Mouse (Mus musculus): ENCODE data around the gene Zfp651. TPM values are rescaled to one million over a fixed set of nuclear protein-coding genes. Genes with fewer than 3 reads are reported as not detected.

Gene Zfp651
- polyA plus RNA-seq, 1 experiment: 36.6 TPM

GRCm38 (mm10) chr9:121784801-121785200 lies 25.7 kb downstream of the Zfp651 start:
- no peaks in the 10 kb centered on the region for H3K4me1 ChIP-seq (ENCODE audit: control insufficient read depth, insufficient read depth, low read length)
- no peak overlapping the region for H3K4me3 ChIP-seq (ENCODE audit: insufficient read depth, low read length)
- H3K27ac ChIP-seq (ENCODE audit: insufficient read depth, low read length): no peak overlapping the region
- no peak for TF ChIP-seq POLR2A (IDR thresholded peaks at IDR 0.05; ENCODE audit: low read depth, low read length)
- TF ChIP-seq CTCF (IDR thresholded peaks at IDR 0.05; ENCODE audit: borderline replicate concordance, insufficient read depth, low read length): no peak

DNA sequence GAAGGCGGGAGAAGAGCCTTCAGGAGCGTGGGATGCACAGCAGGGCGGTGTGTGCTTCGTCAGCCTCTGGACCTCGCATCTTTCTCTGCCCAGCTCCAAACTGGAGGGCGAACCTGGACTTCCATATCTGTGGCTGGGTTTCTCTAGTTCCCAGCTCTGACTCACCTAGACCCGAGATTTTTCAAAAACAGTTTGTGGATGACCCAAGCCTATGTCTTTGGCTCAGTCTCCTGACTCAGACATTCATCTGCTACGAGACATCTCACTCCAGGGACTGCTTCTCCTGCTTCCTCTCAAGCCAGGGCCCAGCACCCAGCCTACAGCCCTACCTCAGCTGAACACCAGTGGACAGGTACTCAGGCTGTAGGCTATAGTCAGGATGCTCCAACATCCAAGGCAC lies 26.1 kb downstream of the Zfp651 start:
- no peak for TF ChIP-seq CTCF (IDR thresholded peaks at IDR 0.05; ENCODE audit: borderline replicate concordance, insufficient read depth, low read length)
- no peak for TF ChIP-seq POLR2A (IDR thresholded peaks at IDR 0.05; ENCODE audit: low read depth, low read length)
- Histone ChIP-seq H3K4me1 (ENCODE audit: control insufficient read depth, insufficient read depth, low read length) (no peaks in the 10 kb centered on the region), H3K27ac (ENCODE audit: insufficient read depth, low read length) (no peak overlapping the region), H3K4me3 (ENCODE audit: insufficient read depth, low read length) (no peak overlapping the region)

DNA sequence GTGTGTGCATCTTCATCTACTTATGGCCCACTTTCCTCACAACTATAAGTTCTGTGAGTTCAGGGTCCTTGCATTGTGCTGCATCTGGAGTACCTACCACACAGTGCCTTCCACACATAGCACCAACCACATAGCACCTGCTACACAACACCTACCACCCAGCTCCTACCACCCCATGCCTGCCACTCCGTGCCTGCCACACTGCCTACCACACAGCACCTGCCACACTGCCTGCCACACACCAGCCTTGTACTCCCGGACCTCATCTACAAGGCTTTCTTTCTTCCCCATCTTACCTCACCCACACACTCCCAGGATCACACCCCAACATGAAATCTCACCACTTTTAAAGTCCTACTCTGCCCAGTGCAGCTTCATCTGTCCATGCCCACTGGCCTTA lies 27.2 kb downstream of the Zfp651 start:
- Histone ChIP-seq H3K4me3 (ENCODE audit: insufficient read depth, low read length) (no peak overlapping the region), H3K27ac (ENCODE audit: insufficient read depth, low read length) (no peak overlapping the region), H3K4me1 (ENCODE audit: control insufficient read depth, insufficient read depth, low read length) (no peaks in the 10 kb centered on the region)
- TF ChIP-seq POLR2A (IDR thresholded peaks at IDR 0.05; ENCODE audit: low read depth, low read length): no peak
- no peak for TF ChIP-seq CTCF (IDR thresholded peaks at IDR 0.05; ENCODE audit: borderline replicate concordance, insufficient read depth, low read length)

- H3K4me1 ChIP-seq (ENCODE audit: control insufficient read depth, insufficient read depth, low read length): no peaks in the 10 kb centered on the region
- TF ChIP-seq POLR2A (IDR thresholded peaks at IDR 0.05; ENCODE audit: low read depth, low read length) (no peak), CTCF (IDR thresholded peaks at IDR 0.05; ENCODE audit: borderline replicate concordance, insufficient read depth, low read length) (no peak)
- no peak overlapping the region for H3K27ac ChIP-seq (ENCODE audit: insufficient read depth, low read length)
- no peak overlapping the region for H3K4me3 ChIP-seq (ENCODE audit: insufficient read depth, low read length)
These were observed 32.1 kb downstream of the Zfp651 start for GRCm38 (mm10) chr9:121791206-121791605.

- Histone ChIP-seq H3K4me3 (ENCODE audit: insufficient read depth, low read length) (no peak within 1 kb of the TSS), H3K27ac (ENCODE audit: insufficient read depth, low read length) (no peak within 1 kb of the TSS)
- no peak for TF ChIP-seq POLR2A (IDR thresholded peaks at IDR 0.05; ENCODE audit: low read depth, low read length)
- TF ChIP-seq CTCF (IDR thresholded peaks at IDR 0.05; ENCODE audit: borderline replicate concordance, insufficient read depth, low read length): no peak
These were observed 32.8 kb downstream of the Zfp651 start, which contains the start of gene Hhatl for GRCm38 (mm10) chr9:121791757-121792521. TSS of gene Hhatl (minus strand) at chr9:121792507.

GRCm38 (mm10) chr9:121794972-121795539 lies 35.9 kb downstream of the Zfp651 start:
- H3K4me1 ChIP-seq (ENCODE audit: control insufficient read depth, insufficient read depth, low read length): no peaks in the 10 kb centered on the region
- no peak overlapping the region for H3K4me3 ChIP-seq (ENCODE audit: insufficient read depth, low read length)
- TF ChIP-seq POLR2A (IDR thresholded peaks at IDR 0.05; ENCODE audit: low read depth, low read length): no peak
- no peak for TF ChIP-seq CTCF (IDR thresholded peaks at IDR 0.05; ENCODE audit: borderline replicate concordance, insufficient read depth, low read length)
- H3K27ac ChIP-seq (ENCODE audit: insufficient read depth, low read length): no peak overlapping the region

More at GRCm38 (mm10) chr9:121791757-121792521, 32.8 kb downstream of the Zfp651 start, which contains the start of gene Hhatl:
- no peaks in the 10 kb centered on the region for H3K4me1 ChIP-seq (ENCODE audit: control insufficient read depth, insufficient read depth, low read length)

- TF ChIP-seq POLR2A (IDR thresholded peaks at IDR 0.05; ENCODE audit: low read depth, low read length): no peak
- no peak for TF ChIP-seq CTCF (IDR thresholded peaks at IDR 0.05; ENCODE audit: borderline replicate concordance, insufficient read depth, low read length)
- Histone ChIP-seq H3K4me3 (ENCODE audit: insufficient read depth, low read length) (no peak overlapping the region), H3K27ac (ENCODE audit: insufficient read depth, low read length) (no peak overlapping the region), H3K4me1 (ENCODE audit: control insufficient read depth, insufficient read depth, low read length) (peaks cover 2% of the 10 kb centered on the region; the same call in 1 of the 2 replicates)
These were observed 38.6 kb downstream of the Zfp651 start for GRCm38 (mm10) chr9:121797722-121798121.

DNA sequence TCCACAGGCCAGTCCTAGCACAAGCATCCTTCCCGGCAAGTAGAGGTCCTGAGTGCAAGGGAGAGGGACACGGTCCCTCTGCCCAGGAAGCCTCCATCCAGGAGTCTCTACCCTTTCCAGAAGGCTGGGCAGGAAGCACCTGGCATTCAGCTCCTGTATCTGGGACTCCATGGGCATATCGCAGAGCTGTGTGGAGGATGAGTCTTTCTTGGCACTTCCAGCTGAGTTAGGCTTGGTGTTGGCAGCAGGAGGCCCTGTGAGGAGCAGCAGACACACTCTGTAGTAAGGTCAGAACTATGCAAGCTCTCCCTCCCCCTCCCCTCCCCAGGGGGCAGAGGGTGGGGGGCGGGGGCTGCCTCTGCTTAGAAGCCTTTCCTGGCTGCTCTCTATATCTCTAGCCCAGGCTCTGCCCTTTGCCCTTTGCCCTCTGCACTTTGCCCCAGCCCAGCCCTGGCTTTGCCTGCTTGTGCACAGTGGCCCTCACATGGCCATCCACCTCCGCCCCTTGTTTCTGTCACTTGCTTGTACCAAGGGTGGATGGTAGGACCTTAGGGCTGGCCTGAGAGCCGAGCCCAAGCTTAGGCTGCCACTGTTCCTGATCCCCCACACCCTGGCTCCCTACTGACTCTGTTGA lies 39.9 kb downstream of the Zfp651 start:
- Histone ChIP-seq H3K4me1 (ENCODE audit: control insufficient read depth, insufficient read depth, low read length) (peaks cover 12% of the 10 kb centered on the region), H3K4me3 (ENCODE audit: insufficient read depth, low read length) (no peak overlapping the region), H3K27ac (ENCODE audit: insufficient read depth, low read length) (no peak overlapping the region)
- no peak for TF ChIP-seq POLR2A (IDR thresholded peaks at IDR 0.05; ENCODE audit: low read depth, low read length)
- TF ChIP-seq CTCF (IDR thresholded peaks at IDR 0.05; ENCODE audit: borderline replicate concordance, insufficient read depth, low read length): no peak

DNA sequence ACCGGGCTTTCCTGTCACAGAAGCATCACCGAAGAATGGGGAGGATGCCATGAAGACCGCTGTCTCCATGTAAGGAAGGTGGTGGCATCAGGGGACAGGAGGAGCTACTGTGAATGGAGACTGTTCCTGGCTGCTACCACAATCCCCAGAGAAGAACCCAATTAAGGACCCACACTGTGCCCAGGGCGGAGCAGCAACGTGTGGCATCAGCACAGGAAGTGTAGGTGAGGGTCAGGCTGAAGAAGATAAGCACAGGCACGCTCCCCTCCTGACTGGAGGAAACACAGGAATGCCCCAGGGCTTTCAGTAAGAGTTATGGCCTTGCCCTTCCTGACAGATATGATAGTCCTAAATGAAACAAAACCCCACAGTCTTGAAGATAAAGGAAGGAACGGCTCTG lies 43.6 kb downstream of the Zfp651 start:
- Histone ChIP-seq H3K4me1 (ENCODE audit: control insufficient read depth, insufficient read depth, low read length) (peaks cover 12% of the 10 kb centered on the region), H3K27ac (ENCODE audit: insufficient read depth, low read length) (no peak overlapping the region), H3K4me3 (ENCODE audit: insufficient read depth, low read length) (no peak overlapping the region)
- TF ChIP-seq CTCF (IDR thresholded peaks at IDR 0.05; ENCODE audit: borderline replicate concordance, insufficient read depth, low read length) (no peak), POLR2A (IDR thresholded peaks at IDR 0.05; ENCODE audit: low read depth, low read length) (no peak)

DNA sequence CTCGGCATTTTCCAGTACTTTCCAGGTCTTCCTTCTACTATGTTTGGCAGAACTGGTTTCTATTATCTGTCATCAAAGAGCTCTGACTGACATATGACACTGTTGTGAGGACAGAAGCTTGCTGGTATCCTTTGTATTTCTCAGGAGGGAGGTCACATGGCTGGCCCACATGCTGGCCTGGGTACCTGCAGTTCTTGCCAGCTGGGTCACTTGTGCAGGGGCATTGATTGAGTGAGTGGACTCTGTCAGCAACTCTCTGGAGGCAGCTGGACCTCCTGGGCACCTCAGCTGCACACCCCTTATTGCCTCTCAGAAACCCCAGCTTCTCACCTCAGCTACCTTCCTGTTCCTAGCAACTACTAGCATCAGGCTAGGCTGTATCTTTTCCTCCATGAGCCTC lies 48.4 kb downstream of the Zfp651 start:
- H3K27ac ChIP-seq (ENCODE audit: insufficient read depth, low read length): no peak overlapping the region
- no peak for TF ChIP-seq CTCF (IDR thresholded peaks at IDR 0.05; ENCODE audit: borderline replicate concordance, insufficient read depth, low read length)
- TF ChIP-seq POLR2A (IDR thresholded peaks at IDR 0.05; ENCODE audit: low read depth, low read length): no peak

More for the DNA sequence above, 48.4 kb downstream of the Zfp651 start:
- Histone ChIP-seq H3K4me1 (ENCODE audit: control insufficient read depth, insufficient read depth, low read length) (peaks cover 12% of the 10 kb centered on the region), H3K4me3 (ENCODE audit: insufficient read depth, low read length) (no peak overlapping the region)

Data from embryonic fibroblast, embryonic 13.5 days (primary cell).